Mouse (Mus musculus) gastrocnemius, postnatal 4 days (tissue): ENCODE results near the gene Ina. TPM values are rescaled to one million over a fixed set of nuclear protein-coding genes. Genes with fewer than 3 reads are reported as not detected.
"Not testable (repeated sequence)": the region's sequence is repeated elsewhere in the genome, so short reads cannot be mapped to it uniquely, and the experiment has no call there.

Experiments used
- DNase-seq, 2 experiments: peaks; one replicate each; pipeline ENCODE4 v3.0.0; 2021 to 2022; ENCODE audit warnings: low spot score in 2 of 2, mixed read lengths in 2 of 2
- total RNA-seq, 2 experiments: library from RNA; stranded (reverse); gene quantifications; 2 replicates each; pipeline ENCODE4 v1.2.3; 2021

Gene Ina
- total RNA-seq, 2 experiments from 2014 or later = 0.08 to 0.25 TPM

DNA sequence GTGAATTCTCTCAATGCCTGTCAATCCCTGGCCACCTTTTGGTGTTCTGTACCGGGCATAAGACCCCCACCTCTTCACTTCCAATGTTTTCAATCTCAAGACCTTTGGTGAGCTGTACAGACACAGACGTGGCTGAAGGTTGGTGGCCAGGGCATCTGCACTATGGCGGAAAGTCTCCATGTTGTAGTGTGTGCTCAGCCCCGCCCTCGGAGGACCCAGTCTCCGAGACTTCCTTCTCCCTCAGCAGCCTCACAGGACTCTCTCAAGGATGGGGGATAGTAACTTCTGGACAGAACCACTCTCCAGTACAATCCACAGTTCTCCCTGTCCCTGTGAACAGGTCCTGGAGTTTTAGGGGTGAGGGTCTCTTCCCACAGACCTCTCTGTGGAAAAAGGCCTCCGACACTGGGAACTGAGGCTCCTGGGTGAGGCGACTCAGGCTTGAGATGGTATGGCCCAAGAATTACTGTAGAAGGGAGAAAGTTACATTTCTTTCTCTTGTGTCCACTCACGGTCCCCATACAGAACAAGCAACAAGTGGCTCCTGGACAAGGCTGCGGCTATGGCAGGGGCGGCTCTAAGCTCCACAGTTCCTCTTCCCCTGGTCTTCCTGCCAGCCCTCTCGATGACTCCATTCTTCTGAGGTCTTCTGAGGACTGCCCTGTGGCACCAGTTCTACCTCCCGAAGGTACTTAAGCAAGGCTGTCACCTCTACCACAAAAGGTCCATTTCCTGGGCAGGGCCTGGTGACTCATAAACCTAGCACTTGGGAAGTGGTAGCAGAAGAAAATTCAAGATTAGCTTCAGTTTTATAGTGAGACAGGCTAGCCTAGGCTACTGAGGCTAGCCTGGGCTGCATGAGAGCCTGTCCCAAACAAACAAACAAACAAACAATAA, 29.5 kb upstream of the Ina start:
- no peak for DNase-seq

DNA sequence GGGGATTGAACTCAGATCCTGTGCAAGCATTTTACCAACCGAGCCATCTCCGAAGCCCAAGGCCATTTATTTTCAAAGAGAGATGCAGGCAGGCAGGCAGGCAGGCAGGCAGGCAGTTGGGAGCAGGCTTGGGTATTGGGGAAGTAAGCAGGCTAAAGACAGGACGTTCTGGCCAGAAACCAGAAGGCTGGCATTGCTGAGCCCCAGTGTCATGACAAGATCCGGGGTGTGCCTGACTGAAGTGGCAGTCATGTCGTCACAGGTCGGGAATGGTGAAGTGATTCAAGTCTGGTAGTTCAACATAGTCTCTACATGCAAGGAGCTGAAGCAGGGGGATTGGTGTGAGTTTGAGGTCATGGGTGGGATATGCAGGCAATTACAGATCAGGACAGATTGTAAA, 26.9 kb upstream of the Ina start:
- no peak for DNase-seq

DNA sequence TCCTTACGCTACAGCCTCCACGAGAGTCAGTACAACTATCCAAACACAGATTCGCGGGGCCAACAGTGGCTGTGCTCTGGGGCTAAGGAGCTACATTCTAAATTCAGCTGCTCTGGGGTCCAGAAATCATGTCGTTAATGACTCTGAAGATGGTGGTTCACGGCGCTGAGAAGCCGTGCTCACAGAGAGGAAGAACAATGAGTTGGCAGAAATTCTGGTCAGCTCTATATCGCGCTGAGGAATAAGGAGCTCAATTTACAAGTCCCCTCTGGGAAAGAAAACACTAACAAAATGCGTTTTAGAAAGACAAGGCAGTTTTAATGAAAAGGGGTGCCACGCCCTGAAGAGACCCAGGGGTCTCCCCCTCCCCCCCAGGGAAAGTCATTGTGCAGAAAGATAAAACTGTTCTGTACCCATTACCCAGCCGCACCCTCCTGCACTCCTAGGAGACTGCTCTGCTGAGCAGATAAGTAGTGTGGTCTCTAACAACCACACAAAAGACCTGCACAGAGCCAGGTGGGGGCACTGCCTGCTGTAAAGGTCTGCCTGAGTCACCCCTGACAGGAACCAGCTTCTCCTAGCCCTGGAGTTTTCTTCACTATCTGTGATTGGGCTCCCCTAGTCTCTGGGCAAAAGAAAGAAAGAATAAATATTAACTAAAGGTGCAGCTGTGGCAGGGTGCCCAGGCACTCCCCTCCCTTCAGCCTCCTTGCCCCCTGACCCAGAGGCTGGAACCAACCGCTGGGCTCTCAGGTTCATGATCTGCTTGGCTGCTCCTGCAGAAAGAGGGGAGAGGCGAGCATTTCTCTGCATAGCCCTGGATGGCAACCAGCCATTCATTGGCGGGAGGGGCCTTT, 26.0 kb upstream of the Ina start:
- no peak for DNase-seq

DNA sequence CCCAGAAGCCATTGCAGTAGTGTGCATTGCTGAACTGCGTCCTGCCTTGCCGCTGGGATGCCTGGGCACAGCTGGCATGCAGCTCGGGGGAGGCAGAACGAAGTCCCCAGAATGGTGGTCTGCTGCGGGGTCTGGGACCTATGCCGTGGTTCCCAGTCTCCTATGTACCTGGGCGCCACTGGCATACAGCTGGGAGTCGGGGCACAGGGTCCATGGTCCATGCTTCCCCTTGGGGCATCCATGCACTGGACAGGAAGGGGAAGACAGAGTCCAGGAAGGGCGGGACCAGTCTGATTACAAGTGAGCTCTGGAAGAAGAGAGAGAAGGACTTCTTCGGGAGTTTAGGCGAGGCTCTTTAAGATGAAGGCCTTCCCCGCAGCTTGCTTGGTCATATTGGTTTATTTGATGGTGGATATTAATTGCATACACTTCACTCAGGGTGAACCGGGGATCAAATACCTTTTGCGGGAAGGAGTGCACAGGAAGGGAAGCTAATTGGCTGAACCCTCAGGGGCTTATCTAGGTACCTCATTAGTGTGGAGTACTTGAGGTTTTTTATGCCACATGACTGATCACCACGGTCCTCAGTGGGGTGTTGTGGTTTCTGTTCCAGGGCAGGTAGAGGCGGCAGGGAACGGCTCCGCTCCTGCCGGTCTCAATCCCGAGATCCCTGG, 24.9 kb upstream of the Ina start:
- no peak for DNase-seq

DNA sequence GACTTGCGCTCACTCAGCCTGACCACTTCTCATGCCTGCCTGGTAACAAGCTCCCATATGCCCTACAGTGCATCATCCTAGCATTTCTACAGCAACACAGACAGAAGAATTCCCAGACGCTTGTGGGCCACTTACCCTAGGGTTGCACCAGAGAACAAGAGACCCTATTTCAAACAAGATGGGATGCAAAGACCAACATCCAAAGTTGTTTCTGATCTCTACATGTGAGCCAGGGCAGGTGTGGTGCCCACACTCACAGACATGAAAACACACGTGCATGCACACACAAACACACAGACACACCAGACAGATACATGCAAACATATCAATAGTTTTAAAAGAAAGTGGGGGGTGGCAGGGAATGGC, 24.4 kb upstream of the Ina start:
- DNase-seq = no peak

DNA sequence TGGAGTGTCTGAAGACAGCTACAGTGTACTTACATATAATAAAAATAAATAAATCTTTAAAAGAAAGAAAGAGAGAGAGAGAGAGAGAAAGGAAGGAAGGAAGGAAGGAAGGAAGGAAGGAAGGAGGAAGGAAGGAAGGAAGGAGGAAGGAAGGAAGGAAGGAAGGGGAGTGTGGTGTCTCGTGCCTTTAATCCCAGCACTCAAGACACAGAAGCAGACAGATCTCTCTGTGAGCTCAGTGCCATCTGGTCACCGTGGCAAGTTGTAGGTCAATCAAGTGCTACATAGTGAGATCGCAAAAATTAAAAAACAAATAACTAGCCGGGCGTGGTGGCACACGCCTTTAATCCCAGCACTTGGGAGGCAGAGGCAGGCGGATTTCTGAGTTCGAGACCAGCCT, 23.9 kb upstream of the Ina start:
- DNase-seq = not testable (repeated sequence)

DNA sequence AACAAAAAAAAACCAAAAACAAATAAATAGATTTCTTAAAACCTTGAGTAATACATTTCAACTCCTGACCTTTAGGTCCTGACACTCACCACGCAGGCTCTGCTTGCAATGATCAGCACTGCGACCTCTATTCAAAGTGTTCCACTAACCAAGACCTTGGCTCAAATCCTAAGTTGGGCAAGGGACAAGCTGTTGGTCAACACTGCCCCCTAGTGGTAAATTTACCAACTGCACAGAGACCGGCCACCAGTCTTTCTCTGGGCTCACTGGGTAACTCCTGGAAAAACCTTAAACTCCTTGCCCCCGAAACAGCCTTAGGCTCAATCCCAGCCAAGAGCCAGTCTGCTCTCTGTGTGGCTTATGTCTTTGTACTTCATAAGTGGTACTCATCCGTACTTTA, 23.4 kb upstream of the Ina start:
- DNase-seq = peak; percentile 70 to 81

DNA sequence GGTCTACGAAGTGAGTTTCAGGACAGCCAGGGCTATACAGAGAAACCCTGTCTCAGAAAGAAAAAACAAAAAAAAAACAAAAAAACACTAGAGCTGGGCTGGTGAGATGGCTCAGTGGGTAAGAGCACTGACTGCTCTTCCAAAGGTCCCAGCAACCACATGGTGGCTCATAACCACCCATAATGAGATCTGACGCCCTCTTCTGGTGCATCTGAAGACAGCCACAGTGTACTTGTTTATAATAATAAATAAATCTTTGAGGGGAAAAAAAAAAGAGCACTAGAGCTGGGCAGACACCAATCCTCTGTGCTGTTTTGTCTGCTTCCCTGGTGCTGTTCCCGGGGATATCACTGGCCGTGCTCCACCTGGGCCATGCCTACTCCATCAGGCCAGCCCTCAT, 22.2 kb upstream of the Ina start:
- not testable (repeated sequence) for DNase-seq

DNA sequence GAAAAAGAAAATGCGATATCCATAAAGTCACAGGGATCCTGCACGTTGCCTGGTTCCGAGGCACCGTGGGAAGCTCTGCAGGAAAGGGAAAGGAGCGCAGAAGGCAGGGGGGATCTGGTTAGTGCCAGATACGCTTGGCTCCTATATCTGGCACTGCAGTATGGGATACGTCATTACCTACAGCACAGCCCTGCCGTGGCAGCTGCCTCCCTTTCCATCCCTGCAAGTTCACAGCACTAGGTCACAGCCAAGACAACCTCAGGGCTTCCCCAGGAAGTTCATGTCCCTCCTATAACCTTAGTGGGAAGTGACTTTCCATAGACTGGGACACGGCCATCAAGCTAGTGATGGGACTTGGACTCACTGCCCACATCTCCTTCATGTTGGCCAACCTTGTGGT, 18.4 kb upstream of the Ina start:
- no peak for DNase-seq

DNA sequence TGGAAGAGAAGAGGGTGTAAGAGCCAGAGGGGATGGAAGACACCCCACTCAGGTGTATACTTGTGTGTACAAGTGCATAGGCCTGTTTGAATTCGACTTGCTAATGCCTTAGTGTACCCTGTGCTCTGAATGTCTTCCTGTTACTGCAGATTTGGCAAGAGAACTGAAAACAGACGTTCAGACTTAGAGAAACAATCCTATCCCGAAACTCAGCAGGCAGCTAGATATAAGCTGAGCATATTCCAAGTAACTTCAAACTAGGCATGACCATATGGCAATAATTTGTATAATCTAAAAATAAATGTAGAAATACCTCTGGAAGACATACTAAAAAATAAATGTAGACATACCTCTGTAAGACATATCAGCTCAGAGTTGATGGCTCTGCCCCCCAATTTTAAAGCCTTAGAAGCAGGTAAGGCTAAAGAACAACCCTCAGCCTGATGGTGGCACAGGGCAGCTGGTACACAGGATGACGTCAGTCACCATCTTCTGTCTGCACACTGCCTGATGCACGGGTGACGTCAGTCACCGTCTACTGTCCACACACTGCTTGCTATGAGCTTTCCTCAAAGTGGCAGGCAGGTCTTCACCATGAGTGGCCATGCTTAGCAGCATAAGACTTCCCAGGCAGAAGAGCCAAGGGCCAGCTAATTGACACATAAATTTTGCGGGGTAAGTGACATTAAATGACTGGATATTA, 16.2 kb upstream of the Ina start:
- no peak for DNase-seq

DNA sequence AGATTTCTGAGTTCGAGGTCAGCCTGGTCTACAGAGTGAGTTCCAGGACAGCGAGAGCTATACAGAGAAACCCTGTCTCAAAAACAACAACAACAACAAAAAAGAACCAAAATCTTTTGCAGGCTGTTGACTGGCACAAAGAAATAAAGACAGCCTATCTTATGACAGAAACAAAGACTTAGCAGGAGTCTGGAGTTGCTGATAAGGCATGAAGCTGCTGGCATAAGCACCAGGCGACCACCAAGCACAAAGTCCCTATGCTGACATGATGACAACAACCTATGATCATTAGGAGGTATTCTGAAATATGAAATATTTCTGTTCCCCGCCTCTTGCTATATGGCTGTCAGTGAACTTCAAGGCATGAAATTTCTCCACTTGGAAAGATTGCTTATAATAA, 15.5 kb upstream of the Ina start:
- no peak for DNase-seq

DNA sequence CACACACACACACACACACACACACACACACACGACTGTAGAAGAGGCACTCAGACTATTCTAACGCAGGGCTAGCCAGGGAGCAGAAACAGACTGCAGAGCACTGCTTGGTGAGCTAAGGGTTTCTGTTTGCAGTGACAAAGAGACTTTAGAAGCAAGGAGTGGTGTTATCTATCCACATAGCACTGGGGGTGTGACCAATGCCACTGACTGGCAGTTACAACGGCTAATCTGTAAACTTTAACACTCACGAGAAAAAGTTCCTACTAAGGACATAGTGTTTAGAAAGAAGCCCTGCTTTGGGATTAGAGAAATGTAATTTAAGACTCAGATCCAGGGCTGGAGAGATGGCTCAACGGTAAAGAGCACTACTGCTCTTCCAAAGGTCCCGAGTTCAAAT, 14.7 kb upstream of the Ina start:
- DNase-seq = no peak

DNA sequence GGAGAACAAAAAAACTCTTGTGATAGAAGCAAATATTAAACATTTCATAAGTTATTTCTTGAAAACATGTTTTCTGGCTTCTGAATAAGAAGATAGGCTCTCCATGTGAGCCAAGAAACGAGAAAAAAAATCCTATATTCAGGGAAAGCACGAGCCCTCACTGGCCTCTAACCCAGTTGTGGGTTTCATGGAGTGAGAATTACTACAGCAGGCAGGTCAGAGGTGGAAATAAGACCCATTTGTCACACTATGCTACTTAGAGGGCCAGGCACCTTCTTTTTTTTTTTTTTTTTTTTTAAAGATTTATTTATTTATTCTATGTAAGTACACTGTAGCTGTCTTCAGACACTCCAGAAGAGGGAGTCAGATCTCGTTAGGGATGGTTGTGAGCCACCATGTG, 14.1 kb upstream of the Ina start:
- not testable (repeated sequence) for DNase-seq

DNA sequence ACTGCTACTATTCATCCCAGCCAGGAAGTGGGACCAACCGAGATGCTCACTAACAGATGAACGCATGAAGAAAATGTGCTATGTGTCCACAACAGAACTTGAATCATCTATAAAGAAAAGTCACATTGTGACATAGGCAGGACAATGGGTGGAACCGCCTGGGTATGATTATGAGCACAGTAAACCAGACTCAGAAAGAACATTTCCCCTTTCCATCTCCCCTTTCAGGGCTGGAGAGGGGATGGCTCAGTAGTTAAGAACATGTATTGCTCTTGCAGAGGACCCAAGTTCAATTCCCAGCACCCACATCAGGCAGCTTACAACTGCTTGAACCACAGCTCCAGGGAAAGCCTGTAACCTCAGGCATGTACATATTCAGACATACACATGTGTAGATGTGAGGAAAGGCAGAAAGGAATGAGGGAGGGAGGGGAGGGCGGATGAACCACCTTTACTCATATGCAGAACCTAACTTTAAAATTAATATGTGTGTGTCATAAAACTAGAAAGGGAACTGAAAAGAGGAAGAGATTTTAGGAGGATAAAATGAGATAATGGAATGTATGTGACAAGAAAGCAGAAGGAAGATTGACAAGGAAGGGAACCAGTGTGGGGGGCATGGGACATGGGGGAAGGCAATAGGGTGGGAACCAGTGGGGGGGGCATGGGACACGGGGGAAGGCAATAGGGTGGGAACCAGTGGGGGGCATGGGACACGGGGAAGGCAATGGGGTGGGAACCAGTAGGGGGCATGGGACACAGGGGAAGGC, 10.6 kb upstream of the Ina start:
- DNase-seq = no peak

DNA sequence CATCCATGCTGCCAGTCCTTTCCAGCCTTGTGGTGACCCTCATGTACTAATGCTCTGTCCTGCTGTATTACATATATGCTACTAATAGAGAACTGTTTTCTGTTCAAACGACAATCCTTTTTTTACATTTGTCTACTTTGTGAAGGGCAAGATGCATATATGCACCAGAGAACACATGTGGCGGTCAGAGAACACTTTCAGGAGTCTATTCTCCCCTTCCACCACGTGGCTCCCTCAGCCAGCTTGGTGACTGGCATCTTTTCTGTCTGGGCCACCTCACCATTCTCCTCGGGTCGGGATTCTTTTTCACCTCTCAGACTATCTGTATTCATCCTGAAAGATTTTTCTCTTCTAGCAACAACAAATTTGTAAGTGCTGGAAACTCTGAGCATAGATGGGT, 8.6 kb upstream of the Ina start:
- no peak for DNase-seq

DNA sequence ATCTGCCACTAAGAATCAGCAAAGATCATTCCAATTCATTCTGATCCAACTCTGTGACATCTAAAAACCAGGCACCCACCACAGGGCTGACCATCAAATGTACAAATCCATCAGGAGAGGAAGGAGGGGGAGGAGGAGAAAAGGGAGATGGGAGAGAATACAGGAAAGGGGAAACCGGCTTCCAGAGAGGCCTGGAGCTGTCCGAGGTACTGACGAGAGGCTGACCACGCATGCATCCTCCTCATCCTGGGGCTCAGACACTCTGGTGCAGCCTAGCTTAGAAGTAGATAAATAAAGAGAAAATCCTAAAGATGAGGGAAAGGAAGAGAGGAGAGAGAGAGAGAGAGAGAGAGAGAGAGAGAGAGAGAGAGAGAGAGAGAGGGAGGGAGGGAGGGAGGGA, 8.2 kb upstream of the Ina start:
- DNase-seq = peak; percentile 40 to 73

DNA sequence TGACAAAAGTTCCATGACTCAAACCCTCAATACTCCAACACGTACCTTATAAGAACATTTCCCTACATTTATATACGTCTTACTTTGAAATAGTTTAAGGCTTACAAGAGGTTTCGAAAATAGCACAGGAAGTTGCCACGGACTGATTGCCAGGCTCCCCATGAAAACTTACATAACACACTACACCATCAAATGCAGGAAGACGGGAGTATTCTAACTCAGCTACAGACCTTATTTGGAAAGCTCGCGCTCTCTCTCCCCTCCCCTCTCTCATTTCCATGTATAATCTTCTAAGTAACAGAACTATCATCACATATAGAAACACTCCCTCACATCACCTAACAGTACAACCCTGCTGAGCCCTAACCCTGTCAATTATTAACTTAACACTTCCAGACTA, 5.1 kb upstream of the Ina start:
- no peak for DNase-seq

DNA sequence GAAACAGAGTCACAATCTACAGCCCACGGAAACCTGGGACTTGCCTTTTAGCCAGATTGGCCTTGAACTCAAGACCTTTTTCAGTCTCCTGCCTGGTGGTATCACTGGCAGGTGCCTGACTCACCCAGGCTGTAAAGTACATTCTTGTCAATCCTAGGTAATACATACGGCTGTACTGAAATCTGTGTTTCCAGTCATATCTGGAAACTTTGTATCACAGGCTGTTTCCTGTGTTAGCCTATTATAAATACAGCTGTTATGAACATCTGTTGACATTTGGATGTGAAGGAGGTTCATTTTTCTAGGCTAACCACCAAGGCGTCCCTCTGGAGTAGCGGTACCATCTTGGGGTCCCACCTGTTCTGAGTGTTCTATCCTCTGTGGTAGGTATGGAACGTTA, 4.6 kb upstream of the Ina start:
- no peak for DNase-seq

DNA sequence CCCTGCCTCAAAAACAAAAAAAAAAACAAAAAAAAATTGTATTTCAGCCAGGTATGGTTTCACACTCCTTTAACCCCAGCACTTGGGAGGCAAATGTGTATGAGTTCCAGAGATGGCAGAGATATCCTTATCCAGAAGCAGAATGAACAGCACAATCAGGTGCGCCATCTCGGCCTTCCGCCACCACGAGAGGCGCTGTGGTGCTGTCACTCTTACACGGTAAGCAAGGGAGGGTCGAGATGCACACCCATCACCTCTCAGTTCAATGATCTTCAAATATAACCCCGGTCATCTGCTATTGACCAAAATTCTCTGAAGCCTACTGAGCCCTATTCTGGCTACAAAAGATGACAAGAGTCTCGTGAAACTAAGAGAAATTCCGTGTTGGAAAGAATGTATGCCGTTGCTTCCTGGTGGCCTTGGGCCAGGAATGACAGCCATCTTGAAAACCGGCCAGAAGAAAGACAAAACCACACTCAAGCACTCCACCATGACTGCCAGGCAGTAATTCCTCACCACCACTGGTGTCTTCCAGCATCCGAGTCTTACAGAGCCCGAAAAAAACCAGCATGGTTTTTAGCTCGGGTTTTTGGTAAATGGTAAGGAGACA, 1.9 kb upstream of the Ina start:
- DNase-seq = no peak
